Mouse (Mus musculus): ENCODE data around the gene Prkab1.

Prkab1 gene

DNA sequence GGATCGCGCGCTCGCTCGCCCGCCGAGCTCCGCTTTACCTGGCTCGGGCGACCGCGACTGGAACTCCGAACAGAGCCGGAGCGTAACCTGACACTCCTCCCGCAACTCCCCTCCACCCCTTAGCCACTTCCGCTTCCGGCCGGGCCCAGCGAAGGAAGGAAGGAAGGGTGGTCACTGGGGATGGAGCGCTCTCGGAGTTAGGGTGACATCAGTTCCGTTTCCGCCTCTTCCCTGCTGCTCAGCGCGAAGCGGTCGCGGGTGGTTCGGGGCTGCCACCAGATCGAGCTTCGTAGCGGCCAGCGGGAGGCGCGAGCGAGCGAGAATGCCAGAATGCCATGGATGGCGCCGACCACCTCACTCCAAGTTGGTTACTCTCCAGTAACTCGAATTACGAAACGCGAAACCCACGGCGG, at the start of gene Prkab1:
TSS of gene Prkab1 (minus strand) at position 182 of the 413 bp plus-strand sequence.
- DNase-seq (ENCODE audit: low read depth): peak; percentile 98

DNA sequence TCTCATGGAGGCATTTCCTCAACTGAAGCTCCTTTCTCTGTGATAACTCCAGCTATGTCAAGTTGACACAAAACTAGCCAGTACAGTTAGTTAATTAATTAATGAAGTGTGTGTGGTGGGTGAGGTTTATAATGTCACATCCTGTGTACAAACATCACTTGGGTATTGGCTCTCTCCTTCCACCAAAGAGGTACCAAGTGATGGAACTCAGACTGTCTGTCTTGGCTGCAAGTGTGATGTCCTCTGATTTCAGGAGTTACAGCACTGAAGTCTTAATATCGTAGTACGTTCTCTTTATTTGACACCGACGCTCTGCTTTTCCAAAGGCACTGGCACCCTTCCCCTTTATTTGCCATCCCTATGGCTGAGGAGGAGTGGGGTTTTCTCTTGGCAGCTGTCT, 45.3 kb upstream of the Prkab1 start:
- DNase-seq (ENCODE audit: low read depth): no peak

DNA sequence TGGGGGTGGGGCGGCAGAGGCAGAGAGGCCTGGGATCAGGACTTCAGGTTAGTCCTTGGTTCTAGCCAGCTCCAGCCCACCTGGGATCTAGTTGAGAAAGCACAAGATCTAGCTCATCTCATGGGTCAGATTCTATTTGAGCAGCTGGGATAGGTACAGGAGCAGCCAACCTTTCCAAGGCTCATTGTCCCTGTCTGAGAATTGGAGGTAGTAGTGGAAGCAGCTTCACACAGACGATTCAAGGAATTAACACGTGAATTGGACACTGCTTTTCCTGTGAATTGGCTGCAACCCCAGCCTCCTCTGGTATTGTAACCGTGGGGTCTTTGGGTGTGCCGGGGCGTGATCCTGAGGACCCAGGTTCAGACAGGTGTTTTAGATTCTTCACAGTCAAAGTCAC, 28.5 kb upstream of the Prkab1 start:
- DNase-seq (ENCODE audit: low read depth): no peak

DNA sequence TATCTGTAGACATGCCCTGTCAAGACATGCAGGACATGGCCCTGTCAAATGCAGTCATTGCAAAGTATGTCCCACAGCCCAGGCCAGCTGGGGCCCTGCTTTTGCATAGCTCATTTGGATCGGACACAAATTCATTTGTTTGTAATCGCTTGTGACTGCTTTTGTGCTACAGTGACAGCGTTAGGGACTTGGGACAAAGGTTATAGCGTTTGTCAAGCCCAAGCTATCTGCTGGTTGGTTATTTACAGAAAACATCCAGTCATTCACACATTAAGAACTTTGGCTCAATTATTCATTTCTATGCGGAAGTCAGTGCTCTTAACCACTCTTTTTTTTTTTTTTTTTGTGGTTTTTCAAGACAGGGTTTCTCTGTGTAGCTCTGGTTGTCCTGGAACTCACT, 27.9 kb upstream of the Prkab1 start:
- DNase-seq (ENCODE audit: low read depth): no peak

DNA sequence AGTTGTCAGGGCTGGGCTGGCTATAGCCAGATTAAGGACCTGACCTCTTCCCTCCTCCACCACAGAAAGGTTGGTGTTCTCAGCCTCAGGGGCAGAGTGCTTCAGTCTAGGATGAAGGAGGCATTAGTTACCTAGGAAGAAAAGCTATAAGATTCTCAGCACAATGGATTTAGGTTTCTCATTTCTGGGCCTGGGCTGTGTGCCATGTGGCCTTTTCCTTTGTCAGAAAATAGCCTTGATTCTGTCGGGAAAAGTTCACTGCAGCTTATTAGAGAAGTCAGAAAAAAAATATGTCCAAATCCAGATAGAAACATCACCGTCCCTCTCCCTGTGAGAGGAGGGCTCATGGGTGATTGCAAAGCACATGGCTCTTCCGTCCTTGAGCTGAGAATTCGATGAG, 25.5 kb upstream of the Prkab1 start:
- DNase-seq (ENCODE audit: low read depth): no peak

DNA sequence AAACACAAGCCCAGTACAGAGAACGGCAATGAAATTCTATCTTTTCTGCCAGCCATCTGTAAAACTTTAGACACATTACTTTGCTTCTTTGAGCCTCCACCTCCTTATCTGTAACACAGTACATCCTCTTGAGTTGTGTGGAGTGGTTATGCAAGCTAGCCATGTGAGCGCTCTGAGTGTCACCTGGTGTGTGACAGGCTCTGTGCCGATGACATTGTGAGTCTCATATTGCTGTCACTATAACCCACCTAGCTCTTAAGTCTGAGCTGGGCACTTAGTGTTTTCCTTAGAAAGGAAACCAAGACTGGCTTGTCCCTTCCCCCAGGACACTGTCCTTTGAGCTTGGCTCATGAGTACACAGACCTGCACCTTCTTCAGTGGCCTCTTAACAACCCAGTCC, 24.0 kb upstream of the Prkab1 start:
- DNase-seq (ENCODE audit: low read depth): no peak

DNA sequence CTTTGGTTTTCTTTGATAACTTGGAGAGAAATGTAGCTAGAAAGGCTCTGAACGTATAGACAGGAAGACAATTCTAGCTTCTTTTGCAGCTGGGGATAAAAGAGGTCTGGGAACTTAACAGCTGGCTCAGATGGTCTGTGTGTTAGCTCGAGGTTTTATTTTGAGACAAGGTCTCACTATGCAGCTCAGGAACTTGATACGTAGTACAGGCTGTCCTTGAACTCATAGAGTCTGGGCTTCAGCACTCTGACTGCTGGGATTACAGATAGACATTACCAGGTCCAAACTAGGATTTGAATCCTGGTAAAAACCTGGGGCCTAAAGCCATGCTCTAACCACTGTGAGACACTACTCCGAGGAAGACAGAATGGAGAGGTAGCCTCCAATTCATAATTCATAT, 21.9 kb upstream of the Prkab1 start:
- DNase-seq (ENCODE audit: low read depth): no peak

DNA sequence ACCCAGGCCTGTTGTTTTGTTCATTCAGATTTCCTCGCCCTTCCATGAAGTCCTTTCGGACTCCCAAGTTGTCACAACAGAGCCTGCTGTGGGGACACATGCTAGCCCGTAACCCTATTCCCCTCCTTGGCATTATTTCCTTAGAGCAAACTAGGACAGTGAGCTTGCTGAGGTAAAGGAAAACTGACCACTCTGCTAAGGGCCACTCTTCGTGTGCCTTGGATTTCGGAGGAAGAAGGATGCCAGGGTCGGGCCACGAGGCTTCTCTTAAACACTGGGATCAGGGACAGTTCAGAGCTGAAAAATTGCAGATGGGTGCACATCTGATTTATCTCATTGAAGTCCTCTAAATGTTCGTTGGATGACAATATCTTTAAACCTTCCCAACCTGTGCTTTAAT, 21.3 kb upstream of the Prkab1 start:
- no peak for DNase-seq (ENCODE audit: low read depth)

DNA sequence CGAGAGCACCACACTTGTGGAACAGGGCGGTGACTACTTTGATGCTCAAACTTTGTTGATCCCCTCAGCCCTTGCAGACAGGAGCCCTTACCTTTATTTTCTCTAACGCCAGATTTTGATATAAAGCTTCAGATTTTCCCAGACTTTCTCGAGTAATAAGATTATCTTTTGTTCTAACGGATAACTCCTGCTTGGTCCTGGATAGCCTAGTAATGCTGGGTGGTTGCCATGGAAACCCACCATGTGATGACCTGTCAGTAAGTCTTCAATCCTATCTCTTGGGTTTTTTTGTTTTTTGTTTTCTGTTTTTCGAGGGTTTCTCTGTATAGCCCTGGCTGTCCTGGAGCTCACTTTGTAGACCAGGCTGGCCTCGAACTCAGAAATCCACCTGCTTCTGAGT, 17.9 kb upstream of the Prkab1 start:
- no peak for DNase-seq (ENCODE audit: low read depth)

DNA sequence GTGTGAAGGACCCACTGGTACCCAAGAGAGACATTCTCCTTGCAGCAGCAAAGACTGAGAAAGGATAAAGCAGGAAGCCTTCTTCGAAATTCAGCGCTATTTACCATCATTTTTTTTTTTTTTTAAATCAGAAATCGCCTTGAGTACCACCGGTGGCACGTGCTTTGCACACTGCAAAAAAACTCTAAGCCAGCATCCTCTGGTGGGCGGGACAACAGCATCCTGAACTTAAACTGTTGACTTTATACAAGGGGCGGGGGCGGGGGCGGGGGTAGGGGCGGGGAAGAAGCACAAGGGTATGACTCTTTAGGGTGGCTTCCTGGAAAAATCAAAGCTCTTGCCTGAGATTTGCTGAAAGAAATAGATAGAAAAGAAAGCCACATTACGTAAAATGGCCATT, 15.4 kb upstream of the Prkab1 start:
- DNase-seq (ENCODE audit: low read depth): no peak

DNA sequence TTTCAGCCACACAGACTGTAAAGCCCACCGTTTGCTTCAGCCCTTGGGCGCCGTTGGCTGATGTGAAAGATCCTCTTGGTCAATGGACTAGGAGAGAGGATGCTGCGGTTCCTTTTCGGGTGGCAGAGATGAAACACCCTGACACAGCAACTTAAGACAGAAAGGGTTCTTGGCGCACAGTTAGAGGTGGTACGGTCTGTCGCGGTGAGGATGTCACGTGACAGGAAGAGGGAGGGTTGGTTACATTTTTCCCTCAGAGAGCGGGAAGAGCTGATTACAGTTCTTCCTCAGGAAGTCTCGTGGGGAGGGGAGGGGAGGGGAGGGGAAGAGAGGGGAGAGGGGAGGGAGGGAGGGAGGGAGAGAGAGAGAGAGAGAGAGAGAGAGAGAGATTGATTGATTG, 13.4 kb upstream of the Prkab1 start:
- DNase-seq (ENCODE audit: low read depth): no peak

DNA sequence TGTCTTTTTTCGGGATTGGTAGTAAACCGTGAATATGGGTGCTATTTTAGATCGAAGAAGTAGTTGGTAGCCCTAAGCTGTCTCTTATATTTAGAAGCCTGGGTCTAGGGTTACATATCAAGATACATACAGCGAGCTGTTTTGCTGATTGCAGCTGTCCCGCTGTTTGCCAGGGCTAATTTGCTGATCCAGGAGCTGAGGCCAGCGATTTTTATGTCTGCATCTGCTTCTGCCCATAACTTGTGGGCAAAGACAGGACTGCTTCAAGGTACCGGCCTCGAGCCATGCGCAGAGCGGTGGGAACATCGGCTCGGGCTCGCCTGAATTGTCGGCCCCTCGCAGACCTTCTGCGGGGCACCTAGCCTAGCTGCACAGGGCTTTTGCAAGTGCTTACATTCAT, 12.2 kb upstream of the Prkab1 start:
- DNase-seq (ENCODE audit: low read depth): no peak

DNA sequence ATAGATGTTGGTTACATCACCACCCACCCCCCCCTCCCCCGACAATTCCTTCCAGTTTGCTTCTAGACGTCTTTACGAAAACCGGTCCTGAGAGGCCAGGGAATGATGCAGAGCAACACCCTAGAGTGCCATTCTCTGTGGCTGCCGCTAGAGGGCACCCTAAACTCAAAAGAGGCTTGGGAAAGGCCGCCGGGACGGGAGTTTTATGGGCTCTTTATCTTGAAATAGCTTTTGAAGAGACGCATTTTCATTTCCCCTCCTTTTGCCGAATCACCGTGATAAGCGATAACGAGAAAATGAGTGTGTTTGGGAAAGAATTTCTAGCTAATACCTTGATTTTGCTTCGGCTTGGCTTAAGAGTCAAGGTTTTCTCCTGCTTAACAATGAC, 6.9 kb upstream of the Prkab1 start:
- peak; percentile 86 for DNase-seq (ENCODE audit: low read depth)

DNA sequence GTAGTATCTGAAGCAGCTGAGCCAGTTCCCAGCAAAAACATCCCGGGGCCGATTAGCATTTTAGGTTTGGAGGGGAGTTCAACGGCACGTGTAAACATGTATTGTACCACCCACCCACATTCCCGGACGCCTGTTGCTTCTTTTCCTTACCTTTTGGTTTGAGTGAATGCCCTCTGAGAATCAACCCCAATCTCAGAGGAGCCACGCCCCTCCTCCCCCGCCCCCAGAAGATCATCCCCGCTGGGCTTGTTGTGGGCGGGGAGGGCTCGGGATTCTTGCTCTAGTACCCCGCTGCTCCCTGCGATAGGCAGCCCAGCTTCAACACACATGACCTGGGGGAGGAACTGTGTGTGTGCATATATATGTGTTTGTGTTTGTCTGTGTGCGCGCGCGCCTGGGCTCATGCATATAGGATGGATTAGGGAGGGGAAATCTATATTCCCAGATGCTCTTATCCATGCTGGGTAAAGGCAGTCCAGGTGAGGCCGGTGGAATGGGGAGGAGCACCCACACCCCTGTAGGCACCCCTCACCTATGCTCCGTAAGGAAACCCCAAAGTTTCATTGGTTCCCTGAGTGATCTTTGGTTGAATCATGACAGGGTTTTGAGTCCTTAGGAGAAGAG, 6.4 kb upstream of the Prkab1 start:
- DNase-seq (ENCODE audit: low read depth): no peak

DNA sequence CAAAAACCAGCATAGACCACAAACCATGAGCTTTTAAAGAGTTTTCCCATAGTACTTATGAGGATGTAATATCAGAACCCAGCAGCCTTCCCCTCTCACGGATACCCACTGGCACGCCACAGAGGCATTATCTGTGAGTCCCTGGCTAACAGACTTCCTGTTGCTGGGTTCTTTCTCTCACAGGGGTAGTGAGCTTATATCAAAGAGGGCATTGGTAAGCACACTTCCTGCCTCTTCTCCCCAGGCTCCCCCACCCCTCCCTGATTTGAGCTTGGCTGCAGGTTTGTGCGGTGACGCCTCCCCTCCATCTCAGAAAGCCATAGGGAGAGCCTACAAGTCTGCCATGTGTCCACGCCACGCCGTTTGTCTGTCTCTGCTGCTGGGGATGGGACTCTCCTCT, 4.8 kb upstream of the Prkab1 start:
- no peak for DNase-seq (ENCODE audit: low read depth)

DNA sequence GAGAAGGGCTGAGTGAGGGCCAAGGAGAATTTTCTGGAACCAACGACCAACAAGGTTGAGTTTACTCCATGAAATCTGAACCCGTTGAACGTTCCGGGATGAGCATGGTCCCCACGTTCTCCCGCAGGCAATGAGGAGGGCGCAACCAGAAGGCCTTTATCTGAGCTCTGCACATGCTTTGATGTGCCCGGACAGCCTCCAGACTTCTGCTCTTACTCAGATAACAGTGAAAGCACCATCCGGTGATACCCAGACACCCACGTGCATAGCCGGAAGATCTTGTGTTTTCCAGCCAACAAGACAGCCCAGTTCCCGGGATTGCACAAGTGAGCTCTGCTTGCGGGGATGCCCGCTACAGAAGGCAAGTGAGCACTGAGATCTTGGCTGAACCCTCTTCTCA, 2.3 kb upstream of the Prkab1 start:
- DNase-seq (ENCODE audit: low read depth): no peak

DNA sequence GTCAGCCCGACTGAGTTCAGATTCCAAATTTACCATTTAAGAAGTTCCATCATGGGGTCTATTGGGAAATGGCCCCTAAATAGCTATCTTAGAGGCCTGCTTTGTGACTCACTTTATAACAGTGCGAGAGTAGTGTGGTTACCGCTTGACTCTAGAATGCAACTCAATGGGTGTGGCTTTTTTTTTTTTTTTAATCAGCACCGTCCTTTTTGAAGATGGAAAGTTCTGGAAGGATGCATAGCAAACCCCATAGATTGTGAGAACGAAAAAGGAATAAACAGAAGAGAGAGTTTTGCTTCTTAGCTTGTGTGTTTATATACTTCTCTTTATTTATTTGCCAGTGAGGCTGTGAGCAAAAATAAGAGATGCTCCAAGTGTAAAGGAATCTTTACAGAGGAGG, 1.8 kb upstream of the Prkab1 start:
- DNase-seq (ENCODE audit: low read depth): no peak

DNA sequence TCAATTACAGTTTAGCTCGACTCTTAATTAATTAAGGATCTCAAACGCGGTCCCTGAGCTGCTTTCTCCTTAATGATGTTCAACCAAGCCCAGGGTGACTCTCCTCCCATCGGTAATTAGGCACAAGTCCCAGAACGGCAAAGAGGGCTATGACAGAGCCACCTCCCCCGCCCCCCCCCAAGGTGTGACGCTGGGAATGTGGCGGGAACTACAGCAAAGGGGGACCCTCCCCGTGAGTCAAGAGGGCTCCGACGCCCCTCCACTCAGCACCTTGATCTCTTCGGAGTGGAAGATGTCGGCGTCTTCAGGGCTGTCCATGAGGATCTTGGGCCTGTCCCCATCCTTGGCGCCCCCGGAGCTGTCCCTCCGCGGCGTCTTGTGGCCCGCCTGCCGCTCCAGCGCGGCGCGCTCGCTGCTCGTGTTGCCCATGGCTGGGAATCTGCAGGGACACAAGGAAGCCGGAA, 455 bp downstream of the Prkab1 start:
- DNase-seq (ENCODE audit: low read depth): no peak

DNA sequence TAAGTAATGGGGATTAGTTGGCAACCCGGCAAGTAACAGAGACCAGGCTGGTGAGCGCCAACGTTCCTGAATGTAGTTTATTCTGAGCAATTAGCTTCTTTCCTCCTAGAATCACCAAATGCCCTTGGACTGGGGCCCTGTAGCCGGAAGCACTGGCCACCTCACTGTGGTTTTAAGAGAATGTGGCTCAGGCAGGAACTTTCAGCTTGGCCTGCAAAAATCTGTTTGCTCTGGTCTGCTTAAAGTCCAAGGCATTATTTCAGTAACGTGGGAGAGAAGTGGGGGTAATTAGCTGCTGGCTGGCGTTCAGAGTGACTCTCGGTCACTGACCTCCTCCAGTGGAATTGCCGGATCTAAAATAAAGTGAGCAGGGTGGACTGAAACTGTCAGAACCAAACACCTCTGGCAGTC, 1.1 kb downstream of the Prkab1 start:
- peak; percentile 43 for DNase-seq (ENCODE audit: low read depth)

DNA sequence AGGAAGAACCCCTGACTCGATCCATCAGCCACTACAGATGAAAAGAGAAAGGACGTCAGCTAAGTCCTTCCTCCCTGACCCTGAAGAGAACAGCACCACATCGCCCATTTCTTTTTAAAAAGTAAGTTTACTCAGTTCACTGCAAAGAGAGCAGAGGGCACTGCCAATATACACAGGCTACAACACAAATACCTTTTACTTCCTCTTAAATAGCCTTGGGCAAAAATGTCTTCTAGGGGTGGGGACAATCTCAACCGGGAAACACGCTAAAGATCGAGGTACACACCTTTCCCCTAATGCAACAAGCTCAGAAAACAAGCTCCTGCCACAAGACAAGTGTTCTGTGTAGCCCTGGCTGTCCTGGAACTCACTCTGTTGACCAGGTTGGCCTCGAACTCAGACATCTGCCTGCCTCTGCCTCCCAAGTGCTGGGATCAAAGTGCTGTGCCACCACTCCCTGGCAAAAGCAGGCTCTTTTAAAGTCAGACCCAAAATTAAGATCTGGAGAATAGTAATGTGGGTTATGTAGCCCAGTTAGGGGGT, 1.6 kb downstream of the Prkab1 start:
- no peak for DNase-seq (ENCODE audit: low read depth)

DNA sequence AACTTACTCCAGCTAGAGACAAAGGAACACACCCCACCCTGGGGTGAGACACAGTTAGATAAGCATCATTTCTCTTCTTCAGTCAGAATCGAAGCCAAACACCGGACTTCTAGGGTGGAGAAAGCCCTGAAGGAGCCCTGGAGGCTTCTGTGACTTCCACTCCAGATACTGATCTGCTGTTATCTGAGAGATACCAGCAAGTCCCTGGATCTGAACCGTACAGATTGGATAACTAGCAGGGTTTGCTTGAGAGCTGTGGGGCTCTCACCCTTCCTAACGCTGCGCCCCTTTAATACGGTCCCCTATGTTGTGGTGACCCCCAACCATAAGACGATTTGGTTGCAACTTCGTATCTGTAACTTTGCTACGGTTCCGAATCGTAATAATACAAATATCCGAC, 2.2 kb downstream of the Prkab1 start:
- DNase-seq (ENCODE audit: low read depth): no peak

DNA sequence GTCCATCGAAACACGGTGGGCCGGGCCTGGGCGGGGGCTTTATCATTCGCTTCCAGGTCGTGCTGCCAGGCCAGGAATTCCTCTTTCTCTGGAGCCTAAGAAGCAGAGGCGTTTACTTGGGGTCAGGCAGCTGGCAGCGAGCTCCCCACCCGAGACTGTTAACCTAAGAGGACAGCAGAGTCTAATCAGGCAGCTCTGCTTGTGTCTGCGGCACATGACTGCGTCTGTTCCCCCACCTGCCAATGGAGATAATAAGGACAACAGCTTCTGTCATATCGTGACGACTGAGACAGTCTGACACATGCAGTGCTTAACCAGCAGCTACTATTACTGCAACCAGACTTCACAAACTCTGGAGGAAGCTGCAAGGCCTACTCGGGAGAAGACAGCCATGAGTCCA, 2.8 kb downstream of the Prkab1 start:
- no peak for DNase-seq (ENCODE audit: low read depth)

DNA sequence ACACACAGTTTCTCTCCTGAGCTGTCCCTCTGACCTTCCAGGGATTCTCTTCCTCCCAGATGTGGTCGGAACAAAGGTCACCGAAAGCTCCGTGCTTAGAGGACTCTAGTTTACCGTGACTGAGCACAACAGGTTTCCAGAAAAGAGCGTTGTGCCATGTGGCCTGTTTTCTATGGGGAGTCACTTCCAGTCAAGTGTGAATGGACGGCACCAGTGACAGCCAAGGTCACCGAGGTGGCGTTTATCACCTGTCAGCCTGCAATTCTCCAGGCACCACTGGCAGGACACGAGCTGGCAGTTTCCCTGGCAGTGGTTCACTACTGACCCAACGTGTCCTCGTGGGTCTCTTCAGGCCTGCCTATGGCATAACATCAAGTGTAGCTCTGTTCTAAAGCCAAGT, 4.9 kb downstream of the Prkab1 start:
- DNase-seq (ENCODE audit: low read depth): no peak

DNA sequence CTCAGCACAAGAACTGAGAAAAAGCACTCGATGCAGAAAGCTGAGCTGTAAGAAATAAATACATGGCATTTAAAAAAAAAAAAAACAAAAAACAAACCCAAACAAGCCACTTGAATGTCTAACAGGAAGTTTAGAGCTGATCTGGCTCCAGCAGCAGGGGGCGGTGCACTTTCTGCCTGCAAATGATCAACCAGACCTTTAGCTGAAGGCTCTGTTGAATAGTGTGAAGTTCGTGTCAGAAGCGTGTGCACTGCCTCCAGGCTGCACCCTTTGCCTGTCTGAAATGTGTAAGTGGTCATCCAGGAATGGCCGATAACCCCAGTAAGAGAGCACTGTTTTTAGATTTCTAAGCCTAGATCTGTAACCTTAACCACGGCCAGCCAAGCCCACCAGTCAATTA, 5.5 kb downstream of the Prkab1 start:
- no peak for DNase-seq (ENCODE audit: low read depth)

DNA sequence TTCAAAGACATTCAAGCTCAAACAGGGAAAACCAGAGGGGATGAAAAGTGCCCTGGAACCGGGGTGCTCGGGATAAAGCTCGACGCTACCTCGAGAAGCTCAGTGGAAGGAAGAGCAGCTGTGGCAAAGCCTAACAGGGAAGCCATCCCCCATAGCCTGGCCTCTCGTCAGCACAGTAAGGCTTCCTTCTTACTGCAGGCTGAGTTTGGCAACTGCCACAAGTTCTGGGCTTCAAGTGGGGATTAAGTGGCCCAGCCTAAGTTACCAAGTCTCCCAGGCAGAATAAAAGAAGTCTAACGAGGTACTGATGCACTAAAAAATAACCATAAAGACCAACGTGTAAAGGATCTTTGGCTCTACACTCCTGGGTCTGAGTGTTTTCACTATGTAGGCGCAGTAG, 6.1 kb downstream of the Prkab1 start:
- DNase-seq (ENCODE audit: low read depth): no peak

All from NIH3T3 (cell line).